Mouse (Mus musculus) heart, adult 2 months (tissue): ENCODE data around the gene Dnajb6.

Experiments
- CTCF ChIP-seq: fragments of 200-600 bp; IDR thresholded peaks from 2 replicates; pipeline ENCODE4 v1.8.1; 2022; ENCODE audit warnings: antibody characterized with exemption, mild to moderate bottlenecking, moderate library complexity
- POLR2A ChIP-seq: fragments of 200-500 bp; IDR thresholded peaks from 2 replicates; pipeline ENCODE4 v1.6.1; 2011; ENCODE audit warnings: mild to moderate bottlenecking, low read depth, low read length, control low read depth; ENCODE audit not compliant: insufficient read depth

DNA sequence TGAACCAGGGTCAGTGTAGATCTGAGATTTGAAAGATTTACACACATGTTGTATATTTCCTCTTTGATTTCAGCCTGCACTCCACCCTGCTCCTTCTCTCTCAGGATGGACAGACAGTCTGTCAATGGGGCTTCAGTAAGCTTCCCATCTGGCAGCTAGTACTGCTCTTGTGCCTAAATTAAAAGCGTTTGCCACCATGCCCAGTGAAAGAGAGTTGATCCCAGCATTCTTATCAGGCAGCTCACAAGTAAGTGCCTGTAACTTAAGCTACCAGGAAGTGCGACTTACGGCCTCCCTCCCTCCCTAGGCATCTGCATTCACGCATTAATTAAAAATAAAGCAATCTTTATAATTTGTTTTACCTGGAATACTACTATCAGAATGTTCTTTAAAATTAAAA is 5.6 kb downstream of the Dnajb6 start:
- TF ChIP-seq CTCF (no peak), POLR2A (no peak)
